Mouse (Mus musculus): Measurements from ENCODE around the gene Ubxn6.

- TF ChIP-seq CTCF (IDR thresholded peaks at IDR 0.05; ENCODE audit: extremely low read depth, insufficient read depth, insufficient read length, insufficient replicate concordance): no peak
- no peak for TF ChIP-seq POLR2A (IDR thresholded peaks at IDR 0.05; ENCODE audit: low read depth, low read length)
Measured at GRCm38 (mm10) chr17:56100811-56101210, 26.0 kb upstream of the Ubxn6 start.
